Mouse (Mus musculus) liver, adult 2 months (tissue): ENCODE measurements around the gene Tmem114. TPM values are rescaled to one million over a fixed set of nuclear protein-coding genes. Genes with fewer than 3 reads are reported as not detected.

Experiments
- DNase-seq: peaks from one replicate; pipeline ENCODE4 v3.0.0-alpha.2; 2011; ENCODE audit warnings: low read depth, low spot score; ENCODE audit errors: extremely low read depth
- H3K27ac ChIP-seq: fragments of 200-500 bp; replicated peaks from 2 replicates; pipeline ENCODE4 v1.5.1; 2012; ENCODE audit warnings: low read depth, mild to moderate bottlenecking, control low read depth, inconsistent platforms, low read length; ENCODE audit not compliant: insufficient read depth
- H3K27me3 ChIP-seq: fragments of 200-500 bp; 2 replicates; pipeline ENCODE4 v1.6.1; 2012; ENCODE audit warnings: mild to moderate bottlenecking, moderate library complexity, low read length, inconsistent platforms; ENCODE audit not compliant: control insufficient read depth, insufficient read depth
- H3K36me3 ChIP-seq: fragments of 200-500 bp; 2 replicates; pipeline ENCODE4 v1.6.1; 2012; ENCODE audit warnings: low read length, inconsistent platforms; ENCODE audit not compliant: control insufficient read depth, insufficient read depth
- H3K4me1 ChIP-seq: fragments of 200-500 bp; 2 replicates; pipeline ENCODE4 v1.6.1; 2011; ENCODE audit warnings: low read length; ENCODE audit not compliant: control insufficient read depth, insufficient read depth
- H3K4me3 ChIP-seq: fragments of 200-500 bp; 2 replicates; pipeline ENCODE4 v1.5.1; 2011; ENCODE audit warnings: low read depth, mild to moderate bottlenecking, control low read depth, low read length, moderate library complexity; ENCODE audit not compliant: insufficient read depth
- H3K79me2 ChIP-seq: fragments of 200-500 bp; 2 replicates; pipeline ENCODE4 v1.6.1; 2012; ENCODE audit warnings: inconsistent platforms, mild to moderate bottlenecking, low read length, moderate library complexity; ENCODE audit not compliant: control insufficient read depth, insufficient read depth
- H3K9ac ChIP-seq: fragments of 200-500 bp; 2 replicates; pipeline ENCODE4 v1.6.1; 2012; ENCODE audit warnings: low read depth, mild to moderate bottlenecking, control low read depth, inconsistent platforms, low read length
- CTCF ChIP-seq: fragments of 200-500 bp; IDR thresholded peaks from 2 replicates; pipeline ENCODE4 v1.5.1; 2011; ENCODE audit warnings: low read depth, low read length, control low read depth
- POLR2A ChIP-seq: fragments of 200-500 bp; IDR thresholded peaks from 2 replicates; pipeline ENCODE4 v1.6.1; 2011; ENCODE audit warnings: low read length, control low read depth; ENCODE audit not compliant: insufficient read depth; ENCODE audit errors: extremely low read depth
- WGBS: fragments of 180-500 bp; shearing (Covaris S2); methylation state at CpG from one replicate; pipeline ENCODE4 v1.1.7; 2018; 5-methylcytosine and 5-hydroxymethylcytosine counted together
- polyA plus RNA-seq: library from polyadenylated mRNA; depleted of rRNA; stranded (reverse); fragments of >200 nt; gene quantifications from 2 replicates; pipeline ENCODE4 v1.2.3, GENCODE M21; 2012
- total RNA-seq: library from RNA; depleted of rRNA; stranded (reverse); fragments of >200 nt; gene quantifications from 2 replicates; pipeline ENCODE4 v1.2.3, GENCODE M21; 2014

Tmem114 gene
- total and polyA plus RNA-seq, 2 experiments = not detected

DNA sequence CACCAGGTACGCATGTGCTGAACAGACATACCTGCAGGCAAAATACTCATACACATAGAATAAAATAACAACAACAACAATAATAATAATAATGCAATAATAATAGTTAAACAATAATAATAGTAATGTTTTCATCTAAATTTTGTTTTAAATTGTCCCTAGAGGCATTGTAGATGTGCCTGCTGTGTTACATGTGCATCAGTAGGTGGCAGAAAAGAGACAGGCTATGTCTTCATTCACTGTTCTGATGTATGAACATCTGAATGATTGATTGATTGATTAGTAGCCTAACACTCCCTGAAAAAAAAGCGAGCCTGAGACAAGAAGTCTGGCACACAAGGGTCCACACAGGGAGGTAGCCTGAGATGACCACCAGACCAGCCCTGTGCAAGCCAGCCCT is 22.3 kb downstream of the Tmem114 start:
- DNase-seq = peak; percentile 6
- no peak overlapping the region for H3K4me3 ChIP-seq
- H3K79me2 ChIP-seq = no peaks in the 10 kb centered on the region
- 58% methylated on average over 2 of the region's 2 CpGs for WGBS
- no peak overlapping the region for H3K9ac ChIP-seq
- H3K36me3 ChIP-seq = no peaks in the 10 kb centered on the region
- TF ChIP-seq CTCF (no peak), POLR2A (no peak)
- no peaks in the 10 kb centered on the region for H3K27me3 ChIP-seq
- no peaks in the 10 kb centered on the region for H3K4me1 ChIP-seq
- no peak overlapping the region for H3K27ac ChIP-seq

GRCm38 (mm10) chr16:8401171-8401955 is 23.6 kb downstream of the Tmem114 start:
- Histone ChIP-seq H3K27ac (no peak overlapping the region), H3K27me3 (no peaks in the 10 kb centered on the region), H3K36me3 (no peaks in the 10 kb centered on the region), H3K4me1 (no peaks in the 10 kb centered on the region), H3K79me2 (no peaks in the 10 kb centered on the region), H3K9ac (no peak overlapping the region), H3K4me3 (no peak overlapping the region)
- no peak for TF ChIP-seq CTCF
- no peak for TF ChIP-seq POLR2A
- DNase-seq = no peak
- WGBS = 62% methylated on average over 9 of the region's 9 CpGs

DNA sequence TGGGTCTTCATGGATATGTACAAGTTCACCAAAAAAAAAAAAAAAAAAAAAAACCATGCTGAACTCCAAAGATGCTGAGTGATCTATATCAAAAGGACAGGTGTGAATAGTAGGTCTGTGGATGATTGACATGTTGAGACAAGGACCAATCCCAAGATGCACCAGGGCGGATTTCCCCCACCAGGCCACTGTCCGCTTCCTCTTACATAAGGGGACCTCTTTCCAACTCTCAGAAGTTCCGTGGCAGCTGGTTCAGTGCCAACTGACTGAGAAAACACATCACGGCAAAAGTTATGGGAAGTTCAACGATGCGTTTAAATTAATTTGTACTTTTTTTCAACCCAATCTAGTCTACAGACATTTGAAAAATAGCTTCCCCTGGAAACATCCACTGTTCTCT is 25.1 kb downstream of the Tmem114 start:
- H3K36me3 ChIP-seq = no peaks in the 10 kb centered on the region
- 69% methylated on average over 6 of the region's 6 CpGs for WGBS
- H3K4me3 ChIP-seq = no peak overlapping the region
- H3K9ac ChIP-seq = no peak overlapping the region
- no peaks in the 10 kb centered on the region for H3K4me1 ChIP-seq
- H3K79me2 ChIP-seq = no peaks in the 10 kb centered on the region
- no peaks in the 10 kb centered on the region for H3K27me3 ChIP-seq
- DNase-seq = no peak
- no peak for TF ChIP-seq POLR2A
- no peak for TF ChIP-seq CTCF
- no peak overlapping the region for H3K27ac ChIP-seq

GRCm38 (mm10) chr16:8394946-8395345 is 30.0 kb downstream of the Tmem114 start:
- Histone ChIP-seq H3K36me3 (no peaks in the 10 kb centered on the region), H3K27ac (no peak overlapping the region), H3K9ac (no peak overlapping the region), H3K79me2 (no peaks in the 10 kb centered on the region), H3K4me1 (no peaks in the 10 kb centered on the region), H3K4me3 (no peak overlapping the region), H3K27me3 (no peaks in the 10 kb centered on the region)
- no peak for DNase-seq
- TF ChIP-seq CTCF = no peak
- no peak for TF ChIP-seq POLR2A

DNA sequence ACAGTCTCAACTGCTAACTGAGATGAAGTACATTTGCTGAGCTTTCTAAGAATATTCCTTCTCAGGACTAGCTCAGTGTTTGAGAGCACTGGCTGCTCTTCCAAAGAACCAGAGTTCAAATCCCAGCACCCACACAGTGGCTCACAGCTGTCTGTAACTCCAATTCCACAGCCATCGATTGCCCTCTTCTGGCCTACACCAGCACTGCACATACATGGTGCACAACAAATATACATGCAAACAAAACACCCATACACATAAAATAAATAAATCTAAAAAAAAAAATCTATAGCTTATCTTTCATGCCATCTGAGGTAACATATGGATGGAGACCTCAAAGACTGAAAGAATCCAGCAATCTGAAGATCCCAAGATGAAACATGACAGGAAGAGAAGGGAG is 36.4 kb downstream of the Tmem114 start:
- Histone ChIP-seq H3K4me1 (no peaks in the 10 kb centered on the region), H3K9ac (no peak overlapping the region), H3K36me3 (no peaks in the 10 kb centered on the region), H3K79me2 (no peaks in the 10 kb centered on the region), H3K27ac (no peak overlapping the region), H3K27me3 (no peaks in the 10 kb centered on the region), H3K4me3 (no peak overlapping the region)
- TF ChIP-seq POLR2A = no peak
- TF ChIP-seq CTCF = no peak
- no peak for DNase-seq
- WGBS = 82% methylated on average over 1 of the region's 1 CpGs

GRCm38 (mm10) chr16:8386386-8386785 is 38.5 kb downstream of the Tmem114 start:
- Histone ChIP-seq H3K4me1 (no peaks in the 10 kb centered on the region), H3K36me3 (no peaks in the 10 kb centered on the region), H3K9ac (no peak overlapping the region), H3K4me3 (no peak overlapping the region), H3K27ac (no peak overlapping the region), H3K79me2 (no peaks in the 10 kb centered on the region), H3K27me3 (no peaks in the 10 kb centered on the region)
- no peak for TF ChIP-seq POLR2A
- TF ChIP-seq CTCF = no peak
- no peak for DNase-seq
- 73% methylated on average over 6 of the region's 6 CpGs for WGBS
